Mouse (Mus musculus): Measurements from ENCODE around the gene Kirrel3. TPM values are rescaled to one million over a fixed set of nuclear protein-coding genes. Genes with fewer than 3 reads are reported as not detected.
A peak's percentile ranks its signal among the peaks of the same experiment; 100 is the strongest.

Kirrel3 gene
- total RNA-seq, 1 experiment from 2014 or later, result 1.2 TPM

DNA sequence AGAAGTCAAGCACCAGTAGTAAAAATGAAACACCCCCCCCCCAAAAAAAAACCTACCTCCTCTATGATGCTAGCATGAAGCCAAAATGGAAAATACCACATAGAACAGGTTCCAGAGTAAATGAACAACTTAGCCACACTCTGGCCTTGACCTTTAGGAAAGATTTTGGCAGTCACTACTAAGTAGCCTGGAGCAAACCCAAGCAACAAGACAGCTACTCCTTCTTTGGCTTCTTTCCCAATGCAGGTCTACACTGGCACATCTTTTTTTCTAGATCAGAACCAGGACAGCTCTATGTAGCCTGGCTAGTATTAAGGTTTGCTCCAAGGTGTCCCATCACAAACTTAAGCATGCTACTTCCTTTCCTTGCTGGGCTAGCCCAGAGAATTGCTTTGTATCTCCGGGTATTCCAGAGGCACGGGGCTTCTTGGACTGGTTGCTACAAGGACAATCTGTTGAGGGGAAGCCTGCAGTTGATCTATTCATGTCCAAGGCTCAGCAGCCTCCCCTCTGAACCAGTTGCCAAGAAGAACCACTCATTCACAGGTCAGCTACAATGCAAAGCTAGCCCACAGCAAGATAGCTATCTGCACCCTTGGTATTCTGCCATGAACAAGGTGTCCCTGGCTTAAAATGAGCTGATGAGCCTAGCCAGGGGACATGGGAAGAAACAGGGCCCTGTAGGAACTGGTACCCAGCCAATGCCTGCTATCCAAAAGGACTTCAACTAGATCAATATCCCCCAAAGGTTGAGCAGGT is 573.1 kb downstream of the Kirrel3 start:
- peak; percentile 67 for DNase-seq

DNA sequence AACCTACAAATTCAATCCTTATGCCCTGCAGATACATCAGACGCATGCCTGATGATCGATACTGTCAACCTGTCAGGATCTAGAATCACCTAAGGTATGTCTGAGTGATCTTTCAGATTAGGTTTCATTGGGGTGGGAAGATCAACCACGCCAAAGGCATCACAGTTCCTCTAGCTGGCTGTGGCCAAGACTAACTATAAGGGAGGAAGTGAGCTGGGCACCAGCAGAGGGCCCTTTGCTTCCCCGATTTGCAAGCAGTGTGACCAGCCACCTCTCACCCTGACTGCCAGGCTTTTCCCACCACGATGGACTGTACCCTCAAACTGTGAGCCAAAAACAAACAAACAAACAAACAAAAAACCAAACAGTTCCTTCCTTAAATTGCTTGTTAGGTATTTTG is 574.2 kb downstream of the Kirrel3 start:
- no peak for DNase-seq

DNA sequence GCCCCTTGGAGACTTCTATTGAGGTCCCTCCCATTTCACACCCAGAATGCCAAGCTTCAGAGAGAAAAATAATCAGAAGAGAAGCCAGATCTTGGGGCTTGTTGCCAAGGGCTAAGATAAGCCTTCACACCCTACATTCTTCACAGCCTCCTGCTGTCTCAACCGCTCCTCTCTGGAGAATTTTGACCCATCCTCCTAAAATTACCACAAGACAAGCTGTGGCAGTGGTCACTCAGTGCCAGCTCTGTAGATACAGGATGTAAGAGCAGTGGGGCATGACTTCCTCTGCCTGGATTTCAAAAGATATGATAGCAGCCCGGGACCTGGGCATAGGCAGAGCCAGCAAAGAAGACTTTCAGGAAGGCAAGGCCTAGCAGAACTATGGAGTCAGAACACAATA is 575.8 kb downstream of the Kirrel3 start:
- no peak for DNase-seq

Data from adrenal gland, postnatal 14 days (tissue).